Mouse (Mus musculus) gastrocnemius, postnatal 14 days (tissue): Measurements from ENCODE around the gene Dlgap5. TPM values are rescaled to one million over a fixed set of nuclear protein-coding genes. Genes with fewer than 3 reads are reported as not detected.
A peak's percentile ranks its signal among the peaks of the same experiment; 100 is the strongest.

Experiments used
- DNase-seq: peaks from one replicate; pipeline ENCODE4 v3.0.0; 2021; ENCODE audit warnings: mixed read lengths
- intact Hi-C: fragments of 180-260 bp; cut with DNase I; formaldehyde crosslinking; loops from one replicate; pipeline ENCODE4 v1.15.1; 2025; ENCODE audit warnings: low total_unique reads
- total RNA-seq, 2 experiments: library from RNA; stranded (reverse); gene quantifications; 2 replicates each; pipeline ENCODE4 v1.2.3; 2021

The Dlgap5 gene
- total RNA-seq, 2 experiments from 2014 or later, result 2.3 to 3.6 TPM

- no peak for DNase-seq
- intact Hi-C loops, result no loop called here
Observed at GRCm38 (mm10) chr14:47406000-47406399, 12.2 kb downstream of the Dlgap5 start.

GRCm38 (mm10) chr14:47402735-47403134 is 15.5 kb downstream of the Dlgap5 start:
- no peak for DNase-seq
- intact Hi-C loops, result no loop called here

GRCm38 (mm10) chr14:47396165-47396652 is 22.0 kb downstream of the Dlgap5 start:
- DNase-seq, result no peak
- intact Hi-C loops, result loop anchor here (2.0 kb wide), 1 partner anchor 57 kb away; no protein-coding TSS in a partner anchor

GRCm38 (mm10) chr14:47395462-47396026 is 22.7 kb downstream of the Dlgap5 start:
- no peak for DNase-seq
- intact Hi-C loops, result loop anchor here (2.0 kb wide), 1 partner anchor 57 kb away; no protein-coding TSS in a partner anchor

- no peak for DNase-seq
- intact Hi-C loops, result no loop called here
Observed at GRCm38 (mm10) chr14:47395007-47395406, 23.2 kb downstream of the Dlgap5 start.

GRCm38 (mm10) chr14:47393354-47394094 is 24.7 kb downstream of the Dlgap5 start:
- intact Hi-C loops, result no loop called here
- no peak for DNase-seq

GRCm38 (mm10) chr14:47386125-47386524 is 32.1 kb downstream of the Dlgap5 start:
- no peak for DNase-seq
- intact Hi-C loops, result no loop called here

- intact Hi-C loops, result no loop called here
- DNase-seq, result no peak
Observed at GRCm38 (mm10) chr14:47384653-47385052, 33.6 kb downstream of the Dlgap5 start.

GRCm38 (mm10) chr14:47383911-47384310 is 34.3 kb downstream of the Dlgap5 start:
- no peak for DNase-seq
- intact Hi-C loops, result no loop called here

- no peak for DNase-seq
- intact Hi-C loops, result no loop called here
Observed at GRCm38 (mm10) chr14:47378336-47378735, 39.9 kb downstream of the Dlgap5 start.

- no peak for DNase-seq
- intact Hi-C loops, result no loop called here
Observed at GRCm38 (mm10) chr14:47376526-47376925, 41.7 kb downstream of the Dlgap5 start.

- intact Hi-C loops, result no loop called here
- DNase-seq, result peak; percentile 30
Observed at GRCm38 (mm10) chr14:47373728-47374678, 44.2 kb downstream of the Dlgap5 start.

GRCm38 (mm10) chr14:47371689-47372088 is 46.5 kb downstream of the Dlgap5 start:
- intact Hi-C loops, result no loop called here

GRCm38 (mm10) chr14:47370790-47371189 is 47.4 kb downstream of the Dlgap5 start:
- intact Hi-C loops, result no loop called here
- no peak for DNase-seq

More at GRCm38 (mm10) chr14:47371689-47372088, 46.5 kb downstream of the Dlgap5 start:
- DNase-seq, result no peak

GRCm38 (mm10) chr14:47369741-47370140 is 48.5 kb downstream of the Dlgap5 start:
- intact Hi-C loops, result no loop called here
- DNase-seq, result no peak

- peak; percentile 16 for DNase-seq
- intact Hi-C loops, result no loop called here
Observed at GRCm38 (mm10) chr14:47367461-47367860, 50.7 kb downstream of the Dlgap5 start, which contains the start of gene Lgals3. TSS of gene Lgals3 (plus strand) at chr14:47367751.

- intact Hi-C loops, result no loop called here
- DNase-seq, result no peak
Observed at GRCm38 (mm10) chr14:47366881-47367321, 51.3 kb downstream of the Dlgap5 start.

GRCm38 (mm10) chr14:47364742-47365449 is 53.3 kb downstream of the Dlgap5 start:
- DNase-seq, result no peak
- intact Hi-C loops, result no loop called here

GRCm38 (mm10) chr14:47361899-47362298 is 56.3 kb downstream of the Dlgap5 start:
- intact Hi-C loops, result no loop called here
- no peak for DNase-seq
